Mouse (Mus musculus) gastrocnemius, postnatal 36 days (tissue): Measurements from ENCODE around the gene Prkce. TPM values are rescaled to one million over a fixed set of nuclear protein-coding genes. Genes with fewer than 3 reads are reported as not detected.

Experiments
- DNase-seq, 2 experiments: peaks; one replicate each; pipeline ENCODE4 v3.0.0; 2022
- intact Hi-C: fragments of 180-260 bp; cut with DNase I; formaldehyde crosslinking; loops from one replicate; pipeline ENCODE4 v1.15.1; 2025
- long read RNA-seq, 2 experiments: library from polyadenylated mRNA; stranded (forward); transcript quantifications; one replicate each; pipeline ENCODE4 v2.0.0; 2021
- total RNA-seq, 2 experiments: library from RNA; stranded (reverse); gene quantifications; 2 replicates each; pipeline ENCODE4 v1.2.3; 2021

The Prkce gene
- 1 to 10 TPM; 7.9 to 8.2 TPM for total RNA-seq
- long read RNA-seq, experiment 1, partial matches to known transcripts, result 1 of 1 reads
- long read RNA-seq, experiment 1, other reads (novel, unspliced or antisense), result 0 of 1 reads
- long read RNA-seq, experiment 2, full-length matches to known transcripts, result 3 of 6 reads
- long read RNA-seq, experiment 2, partial matches to known transcripts, result 0 of 6 reads
- long read RNA-seq, experiment 2, other reads (novel, unspliced or antisense), result 3 of 6 reads

DNA sequence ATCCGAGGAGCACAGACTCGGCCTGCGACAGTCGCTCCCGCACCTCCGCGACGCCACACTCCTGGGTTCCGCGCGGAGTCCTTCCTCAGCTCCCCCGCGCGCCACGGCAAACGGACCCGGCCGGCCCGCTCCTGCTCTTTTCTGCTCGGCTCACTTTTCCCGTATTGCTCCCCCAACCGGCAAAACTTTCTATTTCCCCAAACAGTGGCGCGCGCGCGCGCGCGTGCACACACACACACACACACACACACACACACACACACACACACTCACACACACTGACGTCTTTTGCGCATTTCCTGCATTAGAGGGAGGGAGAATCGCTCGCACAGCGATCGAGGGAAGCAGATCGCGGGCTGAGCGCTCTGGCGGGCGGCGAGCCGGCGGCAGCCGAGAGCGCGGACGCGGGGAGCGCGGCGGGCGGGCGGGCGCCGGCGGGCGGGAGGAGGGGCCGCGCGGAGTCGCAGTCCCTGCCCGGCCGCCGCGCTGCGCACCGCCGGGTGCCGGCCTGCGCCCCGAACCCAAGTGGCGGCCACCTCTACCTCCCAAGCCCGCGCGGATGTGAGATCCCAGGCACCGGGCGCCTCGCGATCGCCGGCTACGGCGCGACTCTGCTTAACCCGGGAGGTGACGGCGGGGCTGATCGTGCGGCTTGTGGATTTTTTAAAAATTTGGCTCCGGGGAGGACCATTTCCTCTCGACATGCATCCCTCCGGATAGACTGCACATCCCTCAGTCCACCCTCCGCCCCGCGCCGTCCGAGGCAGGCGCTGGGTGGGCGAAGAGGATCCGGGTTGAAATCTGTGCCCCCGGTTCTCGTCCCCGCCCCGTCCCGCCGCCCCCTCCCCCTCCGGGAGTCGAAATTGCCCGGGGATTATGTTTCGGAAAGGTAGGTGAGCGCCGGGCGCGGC is at the start of gene Prkce:
Gene Prkce (plus strand): TSS at position 466 of the 911 bp plus-strand sequence.
- DNase-seq, result peak; percentile 77 to 80
- intact Hi-C loops, result no loop called here

- intact Hi-C loops, result no loop called here
- DNase-seq, result no peak
These were observed 44.4 kb upstream of the Prkce start for GRCm38 (mm10) chr17:86123146-86123545.

- no peak for DNase-seq
- intact Hi-C loops, result no loop called here
These were observed 41.7 kb upstream of the Prkce start for GRCm38 (mm10) chr17:86125908-86126307.

- no peak for DNase-seq
- intact Hi-C loops, result no loop called here
These were observed 39.4 kb upstream of the Prkce start for GRCm38 (mm10) chr17:86128198-86128597.

DNA sequence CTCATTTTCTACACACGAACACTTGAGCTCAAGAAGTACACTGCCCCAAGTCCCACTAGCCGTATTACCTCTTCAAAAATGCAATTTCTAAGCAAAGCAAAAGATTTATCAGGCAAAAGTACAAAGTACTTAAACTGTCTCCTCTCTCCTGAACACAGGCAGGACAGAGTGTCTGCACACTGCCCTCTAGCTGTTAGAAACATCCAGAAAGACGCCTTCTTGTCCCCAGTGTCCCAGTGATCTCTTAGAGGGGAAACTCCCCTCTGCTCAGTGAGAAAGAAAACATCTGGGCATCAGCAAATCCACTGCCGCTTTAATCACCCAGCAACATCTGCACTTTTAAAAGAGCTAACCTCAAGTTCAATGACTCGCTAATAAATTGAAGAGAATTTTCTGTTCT is 35.1 kb upstream of the Prkce start:
- intact Hi-C loops, result no loop called here
- DNase-seq, result no peak

GRCm38 (mm10) chr17:86134461-86134860 is 33.1 kb upstream of the Prkce start:
- intact Hi-C loops, result no loop called here
- no peak for DNase-seq

- DNase-seq, result no peak
- intact Hi-C loops, result no loop called here
These were observed 31.8 kb upstream of the Prkce start for GRCm38 (mm10) chr17:86135835-86136234.

GRCm38 (mm10) chr17:86144537-86145078 is 23.0 kb upstream of the Prkce start:
- intact Hi-C loops, result no loop called here
- no peak for DNase-seq

DNA sequence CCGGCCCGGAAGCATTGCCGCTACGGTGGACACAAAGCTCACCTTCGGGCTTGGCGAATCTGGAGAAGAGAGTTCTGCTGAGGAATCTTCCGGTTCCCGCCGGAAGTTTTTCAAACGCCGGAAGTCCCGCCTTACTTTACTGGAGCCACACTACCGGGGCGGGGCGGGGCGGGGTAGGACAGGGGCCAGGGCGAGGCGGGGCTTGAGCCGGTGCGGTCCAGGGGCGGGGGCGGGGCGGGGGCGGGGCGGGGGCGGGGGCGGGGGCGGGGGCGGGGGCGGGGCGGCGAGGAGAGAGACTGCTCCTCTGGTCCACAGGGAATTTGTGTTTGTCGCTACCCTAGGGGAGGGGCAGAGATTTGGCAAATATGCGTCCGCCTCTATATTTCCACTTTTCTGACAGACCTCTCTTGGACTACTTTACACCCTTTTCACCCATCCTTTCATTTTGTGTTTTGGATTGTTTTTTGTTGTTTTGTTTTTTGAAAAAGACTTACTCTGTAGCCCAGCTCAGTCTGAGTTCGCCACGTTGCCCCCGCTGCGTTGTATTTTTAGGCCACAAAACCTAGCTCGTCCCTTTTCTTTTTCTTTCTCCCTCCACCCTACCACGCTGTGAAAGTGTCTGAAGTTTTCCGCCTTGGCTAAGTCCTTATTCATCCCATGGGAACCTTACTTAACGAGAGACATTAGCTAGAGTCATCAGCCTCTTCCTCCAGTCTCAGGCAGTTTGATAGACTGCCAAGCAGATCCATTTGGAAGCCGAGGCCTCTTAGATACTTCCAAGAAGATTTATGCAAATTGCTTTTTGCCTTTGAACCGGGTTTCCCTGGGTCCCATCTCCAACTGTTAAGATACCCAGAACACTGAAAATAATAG is 22.3 kb upstream of the Prkce start, which contains the start of gene Srbd1:
Gene Srbd1 (minus strand): TSS at position 97 of the 873 bp plus-strand sequence.
- intact Hi-C loops, result no loop called here
- peak; percentile 91 to 92 for DNase-seq

DNA sequence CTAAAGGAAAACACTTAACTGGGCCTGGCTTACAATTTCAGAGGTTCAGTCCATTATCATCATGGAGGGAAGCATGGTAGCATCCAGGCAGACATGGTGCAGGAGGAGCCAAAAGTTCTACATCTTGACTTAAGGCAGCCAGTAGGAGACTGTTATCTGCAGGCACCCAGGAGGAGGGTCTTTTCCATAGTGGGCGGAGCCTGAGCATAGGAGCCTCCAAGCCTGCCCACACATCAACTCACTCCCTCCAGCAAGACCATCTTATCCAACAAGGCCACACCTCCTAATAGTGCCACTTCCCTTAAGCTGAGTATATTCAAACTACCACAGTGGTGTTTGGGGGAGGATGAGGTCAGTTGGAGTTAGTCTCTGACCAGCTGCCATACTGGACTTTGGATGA is 17.9 kb upstream of the Prkce start:
- DNase-seq, result no peak
- intact Hi-C loops, result no loop called here

DNA sequence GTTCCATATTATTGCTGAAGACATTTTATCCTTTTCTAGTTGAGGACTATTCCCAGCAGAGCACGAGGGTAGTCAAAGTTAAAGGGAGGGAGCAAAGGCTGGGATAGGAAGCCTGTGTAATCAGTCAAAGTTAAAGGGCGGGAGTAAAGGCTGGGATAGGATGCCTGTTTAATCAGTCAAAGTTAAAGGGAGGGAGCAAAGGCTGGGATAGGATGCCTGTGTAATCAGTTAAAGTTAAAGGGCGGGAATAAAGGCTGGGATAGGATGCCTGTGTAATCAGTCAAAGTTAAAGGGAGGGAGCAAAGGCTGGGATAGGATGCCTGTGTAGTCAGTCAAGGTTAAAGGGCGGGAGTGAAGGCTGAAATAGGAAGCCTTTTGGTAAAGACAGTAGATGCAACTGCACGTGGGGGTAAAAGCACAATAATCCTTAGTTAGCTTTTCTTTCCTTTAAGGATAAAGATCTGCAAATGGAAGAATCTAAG is 16.7 kb upstream of the Prkce start:
- peak; percentile 20 to 24 for DNase-seq
- intact Hi-C loops, result no loop called here

DNA sequence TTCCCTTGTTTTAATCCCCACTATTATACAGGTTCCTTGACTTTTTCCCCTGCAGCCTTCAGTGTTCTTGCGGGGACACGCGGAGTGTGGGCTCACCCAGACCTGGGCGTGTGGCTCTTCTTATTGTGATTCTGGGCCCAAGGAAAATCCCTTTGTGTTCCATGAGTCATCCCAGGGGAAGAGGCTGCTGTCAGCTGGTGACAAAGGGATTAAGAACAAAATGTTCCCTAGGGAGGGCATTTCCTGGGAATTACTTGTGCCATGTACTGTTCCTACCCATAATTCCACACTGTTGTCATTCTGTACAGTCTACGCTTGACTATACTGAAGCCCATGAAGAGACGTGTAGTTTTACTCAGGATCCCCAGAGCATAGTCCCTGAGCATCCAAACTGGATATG is 10.6 kb upstream of the Prkce start:
- intact Hi-C loops, result no loop called here
- no peak for DNase-seq

DNA sequence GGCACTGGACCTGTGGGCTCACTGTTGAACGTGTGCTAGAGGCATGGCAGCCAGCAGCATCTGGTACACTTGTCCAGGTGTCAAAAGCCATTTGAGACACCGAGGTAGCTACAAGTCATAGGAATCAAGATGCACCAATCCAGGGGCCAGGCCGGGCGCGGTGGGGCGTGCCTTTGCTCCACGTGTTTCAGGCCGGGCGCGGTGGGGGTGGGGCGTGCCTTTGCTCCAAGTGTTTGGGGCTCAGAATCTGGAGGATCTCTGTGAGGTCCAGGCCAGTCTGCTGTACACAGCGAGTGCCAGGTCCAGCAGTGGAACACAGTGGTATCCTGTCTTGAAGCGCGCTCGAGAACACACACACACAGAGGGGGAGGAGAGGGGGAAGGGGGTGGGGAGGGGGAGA is 4.9 kb upstream of the Prkce start:
- DNase-seq, result no peak
- intact Hi-C loops, result loop anchor here (2.0 to 5.0 kb wide), 3 partner anchors 52 to 745 kb away; no protein-coding TSS in a partner anchor

- DNase-seq, result no peak
- intact Hi-C loops, result loop anchor here (5.0 kb wide), 1 partner anchor 743 kb away; no protein-coding TSS in a partner anchor
These were observed 3.2 kb upstream of the Prkce start for GRCm38 (mm10) chr17:86164416-86164815.

DNA sequence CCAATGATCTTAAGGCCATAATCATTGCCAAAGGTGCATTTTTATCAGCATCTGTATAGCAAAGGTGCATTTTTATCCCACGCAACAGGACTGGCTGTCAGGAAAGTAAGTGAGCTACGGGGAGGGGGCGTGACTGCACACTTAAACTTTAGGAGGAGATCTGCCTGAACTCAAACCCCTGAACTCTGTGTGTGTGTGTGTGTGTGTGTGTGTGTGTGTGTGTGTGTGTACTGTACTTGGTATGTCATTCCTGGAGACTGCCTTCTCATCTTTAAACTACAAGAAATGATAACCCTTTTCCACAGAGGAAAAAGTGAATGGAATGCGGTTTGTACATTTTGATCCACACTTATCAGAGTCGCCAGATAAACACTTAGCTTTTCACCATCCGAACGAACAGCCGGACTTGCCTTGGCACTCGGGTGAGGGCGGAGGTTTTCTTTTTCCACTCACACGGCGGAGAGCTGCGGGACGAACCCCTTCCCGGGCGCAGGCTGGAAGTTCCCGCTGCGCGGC is 1.5 kb upstream of the Prkce start:
- intact Hi-C loops, result no loop called here
- DNase-seq, result no peak

DNA sequence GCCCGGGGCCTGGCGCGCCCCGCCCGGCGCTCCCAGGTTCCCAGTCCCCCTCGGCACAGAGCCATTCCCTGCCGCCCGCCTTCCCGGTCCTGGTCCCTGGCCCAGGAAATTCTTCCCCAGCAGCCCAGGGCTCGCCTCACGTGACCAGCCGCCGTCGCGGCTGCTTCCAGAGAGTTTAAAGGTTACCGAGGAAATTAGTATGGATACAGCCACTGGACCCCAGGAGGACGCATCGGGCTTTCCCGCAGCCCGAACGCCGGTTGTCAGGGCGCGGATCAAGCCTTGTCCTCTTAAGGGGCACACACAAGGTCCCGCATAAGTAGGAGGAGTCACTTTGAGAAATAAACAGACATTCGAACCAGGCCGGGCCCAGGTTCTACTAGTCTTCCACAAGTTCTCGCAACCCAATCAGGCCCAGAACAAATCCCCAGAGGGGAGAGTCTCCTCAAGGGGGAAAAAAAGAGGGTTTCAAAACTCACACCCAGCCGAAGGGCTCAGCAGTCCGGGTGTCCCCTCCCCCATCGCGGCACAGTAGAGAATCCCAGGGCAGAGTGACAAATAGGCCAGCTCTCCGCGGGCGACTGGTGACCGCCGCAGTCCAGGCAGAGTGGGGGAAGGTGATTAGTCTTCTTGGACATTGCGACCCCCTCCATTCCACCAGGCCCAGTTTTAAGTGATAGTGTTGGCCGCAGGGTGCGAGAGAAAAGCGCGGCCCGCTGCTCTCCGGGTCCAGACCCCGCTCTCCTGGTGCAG is 842 bp upstream of the Prkce start:
- intact Hi-C loops, result no loop called here

DNA sequence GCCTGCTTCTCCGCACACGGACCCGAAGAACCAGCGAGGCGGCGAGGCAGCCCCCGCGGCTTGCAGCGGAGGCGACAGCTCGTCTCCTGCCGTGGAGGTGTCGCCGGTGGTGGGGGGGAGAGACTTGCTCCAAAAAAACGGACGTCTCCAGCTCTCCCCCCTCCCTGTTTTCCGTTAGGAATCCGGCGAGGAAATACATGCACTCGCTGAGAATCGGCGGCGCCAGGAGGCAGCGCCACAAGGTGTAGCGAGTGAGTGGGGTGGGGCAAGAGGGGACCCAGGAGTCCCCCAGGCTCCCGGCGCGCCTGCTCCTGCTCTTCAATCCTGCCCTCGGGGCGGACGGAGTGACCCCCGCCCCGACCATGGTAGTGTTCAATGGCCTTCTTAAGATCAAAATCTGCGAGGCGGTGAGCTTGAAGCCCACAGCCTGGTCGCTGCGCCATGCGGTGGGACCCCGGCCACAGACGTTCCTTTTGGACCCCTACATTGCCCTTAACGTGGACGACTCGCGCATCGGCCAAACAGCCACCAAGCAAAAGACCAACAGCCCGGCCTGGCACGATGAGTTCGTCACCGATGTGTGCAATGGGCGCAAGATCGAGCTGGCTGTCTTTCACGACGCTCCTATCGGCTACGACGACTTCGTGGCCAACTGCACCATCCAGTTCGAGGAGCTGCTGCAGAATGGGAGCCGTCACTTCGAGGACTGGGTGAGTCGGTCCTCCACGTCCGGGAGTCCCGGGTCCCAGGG is 821 bp downstream of the Prkce start:
- intact Hi-C loops, result no loop called here
- DNase-seq, result peak in 1 of 2 experiments; percentile 41

More for the DNA sequence above, 842 bp upstream of the Prkce start:
- DNase-seq, result peak; percentile 83 to 89

DNA sequence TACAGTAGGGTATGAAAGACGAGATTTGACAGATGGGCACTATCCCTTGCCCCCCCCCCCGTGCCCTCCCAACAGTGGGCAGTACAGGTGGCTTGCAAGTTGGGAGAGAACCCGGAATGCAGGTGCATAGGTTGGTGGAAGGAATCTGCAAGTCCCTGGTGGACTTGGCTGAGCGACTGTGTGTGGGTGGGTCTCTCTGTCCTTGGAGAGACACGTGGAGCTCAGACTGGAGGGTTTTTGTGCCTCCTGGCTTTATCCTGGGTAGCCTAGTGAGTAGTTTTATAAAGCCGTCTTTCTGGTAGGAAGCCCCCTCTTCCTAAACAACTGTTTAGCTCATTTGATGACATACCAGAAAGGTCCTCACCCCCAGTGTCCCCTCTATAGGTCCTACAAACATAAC is 1.5 kb downstream of the Prkce start:
- intact Hi-C loops, result no loop called here
- DNase-seq, result no peak
